8 mouse cellular contexts compared by ENCODE assay signal in genomic region chr11:114669651-114670168, GRCm38 (mm10). TPM values are rescaled to one million over a fixed set of nuclear protein-coding genes. Genes with fewer than 3 reads are reported as not detected.
DNase-seq lines count a peak whose midpoint lies in the region; ATAC-seq lines count a peak whose summit lies in the region.

No protein-coding gene starts in this region.

- ATAC-seq in heart, embryonic 12.5 days (ENCODE audit: insufficient number of reproducible peaks, low FRiP score), result no peak
- no peak for ATAC-seq in embryonic facial prominence, embryonic 13.5 days (ENCODE audit: insufficient number of reproducible peaks, insufficient read depth, low FRiP score, low TSS enrichment, low read depth)
- no peak for ATAC-seq in limb, embryonic 11.5 days (ENCODE audit: insufficient number of reproducible peaks, low FRiP score, low TSS enrichment, low read depth)
- ATAC-seq in neural tube, embryonic 12.5 days (ENCODE audit: low FRiP score, low read depth), result no peak

- WGBS in heart, embryonic 12.5 days, result 15% methylated on average over 12 of the region's 12 CpGs
- WGBS in embryonic facial prominence, embryonic 13.5 days, result 14% methylated on average over 12 of the region's 12 CpGs
- 13% methylated on average over 12 of the region's 12 CpGs for WGBS in limb, embryonic 11.5 days
- 31% methylated on average over 12 of the region's 12 CpGs for WGBS in neural tube, embryonic 12.5 days

- peak overlapping the region; percentile 91 for H3K27ac ChIP-seq in heart, embryonic 12.5 days (ENCODE audit: poor library complexity, severe bottlenecking)
- H3K27ac ChIP-seq in embryonic facial prominence, embryonic 13.5 days, result peak overlapping the region; percentile 94
- H3K27ac ChIP-seq in limb, embryonic 11.5 days (replicated peaks; ENCODE audit: low read depth, low read length), result no peak overlapping the region
- H3K27ac ChIP-seq in neural tube, embryonic 12.5 days, result no peak overlapping the region

- H3K9ac ChIP-seq in heart, embryonic 12.5 days, result peak overlapping the region; percentile 95
- H3K9ac ChIP-seq in embryonic facial prominence, embryonic 13.5 days, result peak overlapping the region; percentile 96
- H3K9ac ChIP-seq in limb, embryonic 11.5 days (ENCODE audit: low read length), result peak overlapping the region; percentile 95
- peak overlapping the region; percentile 90 for H3K9ac ChIP-seq in neural tube, embryonic 12.5 days

- H3K27me3 ChIP-seq in heart, embryonic 12.5 days (replicated peaks), result peaks cover 18% of the 10 kb centered on the region
- H3K27me3 ChIP-seq in embryonic facial prominence, embryonic 13.5 days, result peaks cover 8% of the 10 kb centered on the region
- no peaks in the 10 kb centered on the region for H3K27me3 ChIP-seq in limb, embryonic 11.5 days (ENCODE audit: control insufficient read depth, insufficient read depth, low read length)
- H3K27me3 ChIP-seq in neural tube, embryonic 12.5 days (replicated peaks), result no peaks in the 10 kb centered on the region

- intact Hi-C loops in heart, postnatal 10 days (cut with DNase I), result loop anchor here (2.0 to 10.0 kb wide), 3 partner anchors 57 to 245 kb away; partner anchors contain the start of gene Dnaic2

- H3K4me1 ChIP-seq in heart, embryonic 12.5 days (replicated peaks), result peaks cover 18% of the 10 kb centered on the region
- H3K4me1 ChIP-seq in embryonic facial prominence, embryonic 13.5 days, result peaks cover 17% of the 10 kb centered on the region
- H3K4me1 ChIP-seq in limb, embryonic 11.5 days (ENCODE audit: control insufficient read depth, insufficient read depth, low read length), result 0 out of 2 replicates have a peak, but pooled peaks cover 4% of the 10 kb centered on the region
- peaks cover 18% of the 10 kb centered on the region for H3K4me1 ChIP-seq in neural tube, embryonic 12.5 days

- peaks cover 40% of the 10 kb centered on the region for H3K36me3 ChIP-seq in heart, embryonic 12.5 days
- peaks cover 42% of the 10 kb centered on the region for H3K36me3 ChIP-seq in embryonic facial prominence, embryonic 13.5 days
- peaks cover 13% of the 10 kb centered on the region; the same call in 1 of the 2 replicates for H3K36me3 ChIP-seq in limb, embryonic 11.5 days (ENCODE audit: control insufficient read depth, insufficient read depth, low read length)
- peaks cover 39% of the 10 kb centered on the region for H3K36me3 ChIP-seq in neural tube, embryonic 12.5 days

- no peaks in the 10 kb centered on the region for H3K9me3 ChIP-seq in heart, embryonic 12.5 days (replicated peaks)
- no peaks in the 10 kb centered on the region for H3K9me3 ChIP-seq in embryonic facial prominence, embryonic 13.5 days
- H3K9me3 ChIP-seq in limb, embryonic 11.5 days (ENCODE audit: control insufficient read depth, low read length), result no peaks in the 10 kb centered on the region
- no peaks in the 10 kb centered on the region for H3K9me3 ChIP-seq in neural tube, embryonic 12.5 days

- H3K4me3 ChIP-seq in heart, embryonic 12.5 days, result peak overlapping the region; percentile 85
- H3K4me3 ChIP-seq in embryonic facial prominence, embryonic 13.5 days, result peak overlapping the region; percentile 94
- H3K4me3 ChIP-seq in limb, embryonic 11.5 days (ENCODE audit: low read depth, low read length), result peak overlapping the region; percentile 92
- peak overlapping the region; percentile 91 for H3K4me3 ChIP-seq in neural tube, embryonic 12.5 days

- no peak for DNase-seq in heart, postnatal 10 days
- DNase-seq in CD4-positive helper T cell, adult 2 months (ENCODE audit: low read depth, low spot score), result peak; percentile 69
- no peak for DNase-seq in limb, embryonic 11.5 days (ENCODE audit: low spot score)
- no peak for DNase-seq in right cerebral cortex, postnatal 4 days
- DNase-seq in frontal cortex, postnatal 36 days (ENCODE audit: low spot score in 2 of 2), result no peak

- peak overlapping the region; percentile 95 for H3K4me2 ChIP-seq in heart, embryonic 12.5 days
- H3K4me2 ChIP-seq in embryonic facial prominence, embryonic 13.5 days, result peak overlapping the region; percentile 91
- peak overlapping the region; percentile 83 for H3K4me2 ChIP-seq in limb, embryonic 11.5 days (ENCODE audit: low read depth, severe bottlenecking)
- peak overlapping the region; percentile 98 for H3K4me2 ChIP-seq in neural tube, embryonic 12.5 days (replicated peaks)

RNA-seq across cellular contexts. Expression of gene Rpl38, which starts 1.4 kb away (rescaled TPM):
- 785 and 816 TPM in 2 replicates for polyA plus RNA-seq in heart, embryonic 12.5 days (2016; fragmentation: Nextera tagmentation; extraction: Ambion mirVana)
- 100 to 1,000 TPM; 771 to 825 TPM for total RNA-seq in heart, postnatal 10 days (2021)
- polyA plus RNA-seq in embryonic facial prominence, embryonic 13.5 days (2015; fragmentation: Nextera tagmentation; extraction: Ambion mirVana), result 1,049 and 1,157 TPM in 2 replicates
- polyA plus RNA-seq in limb, embryonic 11.5 days (2014; fragmentation: Nextera tagmentation; extraction: Ambion mirVana), result 1,033 and 1,082 TPM in 2 replicates
- 855 and 903 TPM in 2 replicates for polyA plus RNA-seq in neural tube, embryonic 12.5 days (2016; fragmentation: Nextera tagmentation; extraction: Ambion mirVana)

RNA-seq across cellular contexts. Expression of gene Ttyh2, which starts 5.5 kb away (rescaled TPM):
- polyA plus RNA-seq in heart, embryonic 12.5 days (2016; fragmentation: Nextera tagmentation; extraction: Ambion mirVana), result 5.5 and 5.9 TPM in 2 replicates
- total RNA-seq in heart, postnatal 10 days (2021), result 10 to 100 TPM; 25.2 to 26.3 TPM
- polyA plus RNA-seq in embryonic facial prominence, embryonic 13.5 days (2015; fragmentation: Nextera tagmentation; extraction: Ambion mirVana), result 17.1 and 18.2 TPM in 2 replicates
- polyA plus RNA-seq in limb, embryonic 11.5 days (2014; fragmentation: Nextera tagmentation; extraction: Ambion mirVana), result 9.5 and 10.0 TPM in 2 replicates
- 21.6 and 23.8 TPM in 2 replicates for polyA plus RNA-seq in neural tube, embryonic 12.5 days (2016; fragmentation: Nextera tagmentation; extraction: Ambion mirVana)

RNA-seq across cellular contexts. Expression of gene Dnaic2, which starts 57.5 kb away (rescaled TPM):
- polyA plus RNA-seq in heart, embryonic 12.5 days (2016; fragmentation: Nextera tagmentation; extraction: Ambion mirVana), result 0.27 and 0.32 TPM in 2 replicates
- total RNA-seq in heart, postnatal 10 days (2021), result under 1 TPM; 0.55 to 0.57 TPM
- 1.1 TPM in 2 replicates for polyA plus RNA-seq in embryonic facial prominence, embryonic 13.5 days (2015; fragmentation: Nextera tagmentation; extraction: Ambion mirVana)
- 0.20 TPM in 1 of 2 replicates, not detected in the other for polyA plus RNA-seq in limb, embryonic 11.5 days (2014; fragmentation: Nextera tagmentation; extraction: Ambion mirVana)
- 3.0 and 4.2 TPM in 2 replicates for polyA plus RNA-seq in neural tube, embryonic 12.5 days (2016; fragmentation: Nextera tagmentation; extraction: Ambion mirVana)

Comparison
In these comparisons a context has a peak if more than half of its experiments do, and no peak if none do; other contexts are left out.
1. H3K27ac ChIP-seq: peak in heart, embryonic 12.5 days (single experiment) and embryonic facial prominence, embryonic 13.5 days (single experiment); none in limb, embryonic 11.5 days (single experiment) and neural tube, embryonic 12.5 days (single experiment).
2. Peak in every context shown above with its lines, with median percentiles within 50 percentile points of each other: H3K4me2 ChIP-seq, H3K4me3 ChIP-seq and H3K9ac ChIP-seq.